Mouse (Mus musculus) kidney, adult 2 months (tissue): Measurements from ENCODE around the gene Dnm1. TPM values are rescaled to one million over a fixed set of nuclear protein-coding genes. Genes with fewer than 3 reads are reported as not detected.
A peak's percentile ranks its signal among the peaks of the same experiment; 100 is the strongest.

ENCODE experiments used
- DNase-seq: peaks from one replicate; pipeline ENCODE4 v3.0.0; 2021
- H3K27ac ChIP-seq: fragments of 200-500 bp; 2 replicates; pipeline ENCODE4 v1.5.1; 2012; ENCODE audit warnings: low read depth, low read length, control low read depth, inconsistent platforms; ENCODE audit not compliant: insufficient read depth
- H3K27me3 ChIP-seq: fragments of 200-500 bp; replicated peaks from 2 replicates; pipeline ENCODE4 v1.6.1; 2012; ENCODE audit warnings: mild to moderate bottlenecking, moderate library complexity, low read length, inconsistent platforms; ENCODE audit not compliant: control insufficient read depth, insufficient read depth
- H3K36me3 ChIP-seq: fragments of 200-500 bp; 2 replicates; pipeline ENCODE4 v1.6.1; 2012; ENCODE audit warnings: mild to moderate bottlenecking, moderate library complexity, low read length, inconsistent platforms; ENCODE audit not compliant: control insufficient read depth, insufficient read depth
- H3K4me1 ChIP-seq: fragments of 200-500 bp; 2 replicates; pipeline ENCODE4 v1.6.1; 2011; ENCODE audit warnings: low read length; ENCODE audit not compliant: control insufficient read depth, insufficient read depth
- H3K4me3 ChIP-seq: fragments of 200-500 bp; 2 replicates; pipeline ENCODE4 v1.5.1; 2011; ENCODE audit warnings: mild to moderate bottlenecking, low read depth, low read length, control low read depth; ENCODE audit not compliant: insufficient read depth
- CTCF ChIP-seq: fragments of 200-500 bp; conservative IDR thresholded peaks from 2 replicates; pipeline ENCODE4 v1.5.1; 2011; ENCODE audit warnings: low read depth, mild to moderate bottlenecking, control low read depth, low read length, moderate library complexity, mixed read lengths; ENCODE audit not compliant: insufficient read depth, insufficient read length
- POLR2A ChIP-seq: fragments of 200-500 bp; IDR thresholded peaks from one replicate; pipeline ENCODE4 v1.6.1; 2011; ENCODE audit warnings: low read depth, low read length, control low read depth
- WGBS: fragments of 180-500 bp; shearing (Covaris S2); methylation state at CpG from one replicate; pipeline ENCODE4 v1.1.7; 2018; 5-methylcytosine and 5-hydroxymethylcytosine counted together
- polyA plus RNA-seq: library from polyadenylated mRNA; depleted of rRNA; stranded (reverse); fragments of >200 nt; gene quantifications from 2 replicates; pipeline ENCODE4 v1.2.3, GENCODE M21; 2012; rRNA removed

Gene Dnm1
- polyA plus RNA-seq, 1 experiment, result 8.3 TPM

- TF ChIP-seq CTCF (peak; percentile 89), POLR2A (no peak)
- Histone ChIP-seq H3K36me3 (peaks cover under 1% of the 10 kb centered on the region; the same call in 1 of the 2 replicates), H3K27ac (no peak overlapping the region), H3K27me3 (no peaks in the 10 kb centered on the region), H3K4me3 (no peak overlapping the region), H3K4me1 (no peaks in the 10 kb centered on the region)
- WGBS, result 84% methylated on average over 1 of the region's 1 CpGs
- DNase-seq, result peak; percentile 81
These were observed 70.4 kb downstream of the Dnm1 start for GRCm38 (mm10) chr2:32282727-32283126.

GRCm38 (mm10) chr2:32282289-32282688 lies 70.8 kb downstream of the Dnm1 start:
- Histone ChIP-seq H3K36me3 (peaks cover 3% of the 10 kb centered on the region; the same call in 1 of the 2 replicates), H3K27ac (no peak overlapping the region), H3K4me3 (no peak overlapping the region), H3K27me3 (no peaks in the 10 kb centered on the region), H3K4me1 (no peaks in the 10 kb centered on the region)
- 62% methylated on average over 2 of the region's 2 CpGs for WGBS
- no peak for DNase-seq
- TF ChIP-seq CTCF (no peak), POLR2A (no peak)

GRCm38 (mm10) chr2:32275823-32276222 lies 77.3 kb downstream of the Dnm1 start:
- Histone ChIP-seq H3K27ac (no peak overlapping the region), H3K27me3 (no peaks in the 10 kb centered on the region), H3K4me3 (no peak overlapping the region), H3K36me3 (peaks cover 3% of the 10 kb centered on the region; the same call in 1 of the 2 replicates), H3K4me1 (no peaks in the 10 kb centered on the region)
- DNase-seq, result no peak
- TF ChIP-seq POLR2A (no peak), CTCF (peak; percentile 46)
- 55% methylated on average over 3 of the region's 3 CpGs for WGBS

GRCm38 (mm10) chr2:32260635-32261034 lies 92.5 kb downstream of the Dnm1 start:
- 42% methylated on average over 4 of the region's 4 CpGs for WGBS
- no peaks in the 10 kb centered on the region for H3K27me3 ChIP-seq
- H3K27ac ChIP-seq, result no peak overlapping the region
- 0 out of 2 replicates have a peak, but pooled peaks cover 4% of the 10 kb centered on the region for H3K36me3 ChIP-seq
- no peak overlapping the region for H3K4me3 ChIP-seq
- DNase-seq, result peak; percentile 66
- TF ChIP-seq CTCF (peak; percentile 53), POLR2A (no peak)
- H3K4me1 ChIP-seq, result peaks cover 3% of the 10 kb centered on the region; the same call in 1 of the 2 replicates

- peak; percentile 96 for DNase-seq
These were observed 93.3 kb downstream of the Dnm1 start, which contains the start of gene Uck1 for GRCm38 (mm10) chr2:32259657-32260417. Gene Uck1, minus strand, starts transcription at chr2:32260159.

GRCm38 (mm10) chr2:32258887-32259533 lies 94.1 kb downstream of the Dnm1 start:
- TF ChIP-seq POLR2A (no peak), CTCF (no peak)
- H3K4me1 ChIP-seq, result peaks cover 3% of the 10 kb centered on the region; the same call in 1 of the 2 replicates
- no peaks in the 10 kb centered on the region for H3K27me3 ChIP-seq
- 0 out of 2 replicates have a peak, but pooled peaks cover 4% of the 10 kb centered on the region for H3K36me3 ChIP-seq
- peak overlapping the region; percentile 67 for H3K4me3 ChIP-seq
- peak; percentile 87 for DNase-seq
- 30% methylated on average over 6 of the region's 6 CpGs for WGBS
- H3K27ac ChIP-seq, result peak overlapping the region; percentile 80

More at GRCm38 (mm10) chr2:32259657-32260417, 93.3 kb downstream of the Dnm1 start, which contains the start of gene Uck1:
- Histone ChIP-seq H3K4me3 (peak within 1 kb of the TSS; percentile 67), H3K4me1 (peaks cover 3% of the 10 kb centered on the region; the same call in 1 of the 2 replicates), H3K27me3 (no peaks in the 10 kb centered on the region), H3K36me3 (0 out of 2 replicates have a peak, but pooled peaks cover 4% of the 10 kb centered on the region), H3K27ac (peak within 1 kb of the TSS; percentile 41)
- no peak for TF ChIP-seq POLR2A
- no peak for TF ChIP-seq CTCF
- 1% methylated on average over 59 of the region's 59 CpGs for WGBS

Other genes with a start within 250 kb of the Dnm1 start
- 42.5 and 43.5 TPM in 2 replicates for gene Prrc2b, start 202.3 kb downstream of the Dnm1 start, polyA plus RNA-seq
- gene Pomt1, start 116.7 kb downstream of the Dnm1 start, polyA plus RNA-seq, result 30.2 and 37.2 TPM in 2 replicates
- 134 and 147 TPM in 2 replicates for gene Uck1, start 93.2 kb downstream of the Dnm1 start, polyA plus RNA-seq
- gene Golga2, start 66.0 kb downstream of the Dnm1 start, polyA plus RNA-seq, result 30.8 and 31.2 TPM in 2 replicates
- gene Swi5, start 65.3 kb downstream of the Dnm1 start, polyA plus RNA-seq, result 191 and 242 TPM in 2 replicates
- 130 and 131 TPM in 2 replicates for gene Ciz1, start 1.0 kb downstream of the Dnm1 start, polyA plus RNA-seq
- gene 1110008P14Rik, start 28.6 kb upstream of the Dnm1 start, polyA plus RNA-seq, result 182 and 215 TPM in 2 replicates
- gene Lcn2, start 34.9 kb upstream of the Dnm1 start, polyA plus RNA-seq, result 8.0 and 9.4 TPM in 2 replicates
- 69.7 and 80.6 TPM in 2 replicates for gene Ptges2, start 42.6 kb upstream of the Dnm1 start, polyA plus RNA-seq
- gene Naif1, start 97.1 kb upstream of the Dnm1 start, polyA plus RNA-seq, result 4.8 and 5.2 TPM in 2 replicates
- 25.3 and 30.6 TPM in 2 replicates for gene Slc25a25, start 98.1 kb upstream of the Dnm1 start, polyA plus RNA-seq
- gene Fam102a, start 182.0 kb upstream of the Dnm1 start, polyA plus RNA-seq, result 39.0 and 40.2 TPM in 2 replicates
- 120 and 138 TPM in 2 replicates for gene Dpm2, start 217.5 kb upstream of the Dnm1 start, polyA plus RNA-seq
- gene Pip5kl1, start 221.5 kb upstream of the Dnm1 start, polyA plus RNA-seq, result 0.14 TPM in 1 of 2 replicates, not detected in the other
- gene 9430097D07Rik, start 222.3 kb upstream of the Dnm1 start, polyA plus RNA-seq, result not detected in 2 replicates
- gene St6galnac4, start 233.8 kb upstream of the Dnm1 start, polyA plus RNA-seq, result 7.0 and 7.2 TPM in 2 replicates
- 21.1 and 23.6 TPM in 2 replicates for gene St6galnac6, start 246.4 kb upstream of the Dnm1 start, polyA plus RNA-seq